Mouse (Mus musculus) neural tube, embryonic 14.5 days (tissue): ENCODE measurements at regions not wholly inside any gene's neighbourhood (a gene's known extent, or its start where the extent isn't known, plus 50 kb on each side); places are given as distances from the start of the nearest gene placed in this dataset.

Experiments
- ATAC-seq: fragments of 200-750 bp; cut with Nextera tagmentation; 2 replicates; pipeline ENCODE4 v1.8.0; 2017; ENCODE audit warnings: low read depth, mild to moderate bottlenecking, moderate TSS enrichment, moderate library complexity
- H3K27ac ChIP-seq: fragments of 300-500 bp; sonication (generic); 2 replicates; pipeline ENCODE4 v1.5.1; 2014; ENCODE audit warnings: low read depth, mild to moderate bottlenecking, control low read depth, low read length, moderate library complexity, mixed read lengths
- H3K27me3 ChIP-seq: fragments of 300-500 bp; sonication (generic); 2 replicates; pipeline ENCODE4 v1.6.1; 2014; ENCODE audit warnings: low read length; ENCODE audit not compliant: control insufficient read depth, insufficient read depth
- H3K36me3 ChIP-seq: fragments of 300-500 bp; sonication (generic); 2 replicates; pipeline ENCODE4 v1.6.1; 2014; ENCODE audit warnings: low read length, mixed read lengths; ENCODE audit not compliant: control insufficient read depth, insufficient read depth
- H3K4me1 ChIP-seq: fragments of 300-500 bp; sonication (generic); 2 replicates; pipeline ENCODE4 v1.6.1; 2014; ENCODE audit warnings: low read length; ENCODE audit not compliant: control insufficient read depth, insufficient read depth
- H3K4me2 ChIP-seq: fragments of 300-500 bp; sonication (generic); 2 replicates; pipeline ENCODE4 v1.6.1; 2014; ENCODE audit warnings: mild to moderate bottlenecking, low read depth, low read length, control low read depth
- H3K4me3 ChIP-seq: fragments of 300-500 bp; sonication (generic); 2 replicates; pipeline ENCODE4 v1.5.1; 2014; ENCODE audit warnings: low read depth, low read length, control low read depth, mixed read lengths
- H3K9ac ChIP-seq: fragments of 300-500 bp; sonication (generic); replicated peaks from 2 replicates; pipeline ENCODE4 v1.6.1; 2014; ENCODE audit warnings: low read depth, mild to moderate bottlenecking, control low read depth, low read length, mixed read lengths
- H3K9me3 ChIP-seq: fragments of 300-500 bp; sonication (generic); 2 replicates; pipeline ENCODE4 v1.6.1; 2016; ENCODE audit warnings: low read length; ENCODE audit not compliant: control insufficient read depth
- WGBS: fragments of 180-500 bp; shearing (Covaris S2); extraction: QIAGEN DNeasy Blood & Tissue Kit; methylation state at CpG from one replicate; pipeline ENCODE4 v1.1.7; 2014; 5-methylcytosine and 5-hydroxymethylcytosine counted together

- no peaks in the 10 kb centered on the region for H3K36me3 ChIP-seq
- H3K4me3 ChIP-seq, result no peak overlapping the region
- ATAC-seq, result no peak
- no peak overlapping the region for H3K9ac ChIP-seq
- 92% methylated on average over 5 of the region's 5 CpGs for WGBS
- no peak overlapping the region for H3K27ac ChIP-seq
- no peaks in the 10 kb centered on the region for H3K9me3 ChIP-seq
- H3K4me2 ChIP-seq, result no peak overlapping the region
- H3K4me1 ChIP-seq, result no peaks in the 10 kb centered on the region
- H3K27me3 ChIP-seq, result no peaks in the 10 kb centered on the region
Measured at GRCm38 (mm10) chr9:85451349-85451748, 124.2 kb upstream of the Tent5a start.

GRCm38 (mm10) chr9:85450877-85451276, 123.7 kb upstream of the Tent5a start:
- no peak overlapping the region for H3K4me2 ChIP-seq
- no peaks in the 10 kb centered on the region for H3K9me3 ChIP-seq
- ATAC-seq, result no peak
- H3K4me3 ChIP-seq, result no peak overlapping the region
- H3K27ac ChIP-seq, result no peak overlapping the region
- H3K9ac ChIP-seq, result no peak overlapping the region
- H3K4me1 ChIP-seq, result no peaks in the 10 kb centered on the region
- no peaks in the 10 kb centered on the region for H3K27me3 ChIP-seq
- no peaks in the 10 kb centered on the region for H3K36me3 ChIP-seq

- Histone ChIP-seq H3K4me1 (no peaks in the 10 kb centered on the region), H3K27me3 (no peaks in the 10 kb centered on the region), H3K9me3 (no peaks in the 10 kb centered on the region), H3K9ac (no peak overlapping the region), H3K36me3 (no peaks in the 10 kb centered on the region), H3K4me2 (no peak overlapping the region), H3K27ac (no peak overlapping the region), H3K4me3 (no peak overlapping the region)
- ATAC-seq, result no peak
- WGBS, result 85% methylated on average over 2 of the region's 2 CpGs
Measured at GRCm38 (mm10) chr9:85449493-85449892, 122.3 kb upstream of the Tent5a start.

GRCm38 (mm10) chr9:85442761-85443505, 115.8 kb upstream of the Tent5a start:
- 65% methylated on average over 4 of the region's 4 CpGs for WGBS
- ATAC-seq, result no peak

GRCm38 (mm10) chr9:85439664-85440063, 112.5 kb upstream of the Tent5a start:
- no peak overlapping the region for H3K4me3 ChIP-seq
- H3K27me3 ChIP-seq, result no peaks in the 10 kb centered on the region
- H3K27ac ChIP-seq, result no peak overlapping the region
- H3K36me3 ChIP-seq, result no peaks in the 10 kb centered on the region
- no peak for ATAC-seq
- no peak overlapping the region for H3K9ac ChIP-seq
- H3K9me3 ChIP-seq, result no peaks in the 10 kb centered on the region
- H3K4me2 ChIP-seq, result no peak overlapping the region
- 38% methylated on average over 1 of the region's 1 CpGs for WGBS
- no peaks in the 10 kb centered on the region for H3K4me1 ChIP-seq

More at GRCm38 (mm10) chr9:85442761-85443505, 115.8 kb upstream of the Tent5a start:
- Histone ChIP-seq H3K36me3 (no peaks in the 10 kb centered on the region), H3K27me3 (no peaks in the 10 kb centered on the region), H3K9me3 (no peaks in the 10 kb centered on the region), H3K4me2 (no peak overlapping the region), H3K9ac (no peak overlapping the region), H3K27ac (no peak overlapping the region), H3K4me3 (no peak overlapping the region), H3K4me1 (no peaks in the 10 kb centered on the region)

GRCm38 (mm10) chr9:85432220-85432619, 105.1 kb upstream of the Tent5a start:
- H3K4me2 ChIP-seq, result no peak overlapping the region
- 77% methylated on average over 2 of the region's 2 CpGs for WGBS
- ATAC-seq, result no peak

GRCm38 (mm10) chr9:85426809-85427208, 99.7 kb upstream of the Tent5a start:
- H3K27me3 ChIP-seq, result no peaks in the 10 kb centered on the region
- no peaks in the 10 kb centered on the region for H3K9me3 ChIP-seq
- no peak overlapping the region for H3K4me3 ChIP-seq
- H3K4me2 ChIP-seq, result no peak overlapping the region
- no peak overlapping the region for H3K27ac ChIP-seq
- no peak for ATAC-seq
- H3K36me3 ChIP-seq, result no peaks in the 10 kb centered on the region
- no peaks in the 10 kb centered on the region for H3K4me1 ChIP-seq
- 81% methylated on average over 4 of the region's 4 CpGs for WGBS
- H3K9ac ChIP-seq, result no peak overlapping the region

More at GRCm38 (mm10) chr9:85432220-85432619, 105.1 kb upstream of the Tent5a start:
- Histone ChIP-seq H3K4me1 (no peaks in the 10 kb centered on the region), H3K4me3 (no peak overlapping the region), H3K9ac (no peak overlapping the region), H3K36me3 (no peaks in the 10 kb centered on the region), H3K9me3 (no peaks in the 10 kb centered on the region), H3K27ac (no peak overlapping the region), H3K27me3 (no peaks in the 10 kb centered on the region)

- H3K4me2 ChIP-seq, result no peak overlapping the region
- H3K27me3 ChIP-seq, result no peaks in the 10 kb centered on the region
- H3K9me3 ChIP-seq, result no peaks in the 10 kb centered on the region
- no peak overlapping the region for H3K27ac ChIP-seq
- no peak for ATAC-seq
- no peak overlapping the region for H3K4me3 ChIP-seq
- no peaks in the 10 kb centered on the region for H3K4me1 ChIP-seq
- H3K9ac ChIP-seq, result no peak overlapping the region
- 91% methylated on average over 2 of the region's 2 CpGs for WGBS
- H3K36me3 ChIP-seq, result no peaks in the 10 kb centered on the region
Measured at GRCm38 (mm10) chr9:85423908-85424307, 96.8 kb upstream of the Tent5a start.

GRCm38 (mm10) chr9:85414391-85414790, 87.2 kb upstream of the Tent5a start:
- Histone ChIP-seq H3K36me3 (no peaks in the 10 kb centered on the region), H3K9me3 (no peaks in the 10 kb centered on the region), H3K27ac (no peak overlapping the region), H3K4me2 (no peak overlapping the region), H3K9ac (no peak overlapping the region), H3K27me3 (no peaks in the 10 kb centered on the region), H3K4me1 (no peaks in the 10 kb centered on the region; the same call in 1 of the 2 replicates), H3K4me3 (no peak overlapping the region)
- ATAC-seq, result no peak
- 87% methylated on average over 1 of the region's 1 CpGs for WGBS
